Mouse (Mus musculus) ES-Bruce4 (cell line): Measurements from ENCODE around the gene Epc2.

ENCODE experiments used
- CTCF ChIP-seq: IDR thresholded peaks from one replicate; pipeline ENCODE4 v1.8.1; 2011; ENCODE audit warnings: low read depth, low read length
- EP300 ChIP-seq: IDR thresholded peaks from 2 replicates; pipeline ENCODE4 v1.6.1; 2011; ENCODE audit warnings: low read depth, low read length; ENCODE audit not compliant: insufficient read depth
- POLR2A ChIP-seq: IDR thresholded peaks from one replicate; pipeline ENCODE4 v1.8.1; 2011; ENCODE audit warnings: low read length; ENCODE audit not compliant: insufficient read depth

- TF ChIP-seq EP300 (no peak), CTCF (no peak), POLR2A (no peak)
Observed at GRCm38 (mm10) chr2:49415868-49416267, 35.4 kb upstream of the Epc2 start.
